Mouse (Mus musculus) midbrain, postnatal 0 days (tissue): ENCODE measurements around the gene Zfp654. TPM values are rescaled to one million over a fixed set of nuclear protein-coding genes. Genes with fewer than 3 reads are reported as not detected.
"Not testable (repeated sequence)": the region's sequence is repeated elsewhere in the genome, so short reads cannot be mapped to it uniquely, and the experiment has no call there.

Source experiments
- ATAC-seq: fragments of 200-750 bp; cut with Nextera tagmentation; 2 replicates; pipeline ENCODE4 v1.8.0; 2017; ENCODE audit warnings: moderate number of reproducible peaks, mild to moderate bottlenecking, moderate TSS enrichment, moderate library complexity; ENCODE audit not compliant: low FRiP score
- DNase-seq: peaks from one replicate; pipeline ENCODE4 v3.0.0-alpha.2; 2015; ENCODE audit warnings: low spot score
- H3K27ac ChIP-seq: fragments of 300-500 bp; sonication (generic); 2 replicates; pipeline ENCODE4 v1.5.1; 2014; ENCODE audit warnings: low read depth, mild to moderate bottlenecking, low read length, mixed read lengths
- H3K27me3 ChIP-seq: fragments of 300-500 bp; sonication (generic); 2 replicates; pipeline ENCODE4 v1.6.1; 2014; ENCODE audit warnings: low read length, control low read depth, mixed read lengths; ENCODE audit not compliant: insufficient read depth
- H3K36me3 ChIP-seq: fragments of 300-500 bp; sonication (generic); 2 replicates; pipeline ENCODE4 v1.6.1; 2014; ENCODE audit warnings: low read length, control low read depth, mixed read lengths; ENCODE audit not compliant: insufficient read depth
- H3K4me1 ChIP-seq: fragments of 300-500 bp; sonication (generic); 2 replicates; pipeline ENCODE4 v1.6.1; 2014; ENCODE audit warnings: mild to moderate bottlenecking, control low read depth, antibody characterized with exemption, low read length, mixed read lengths; ENCODE audit not compliant: insufficient read depth
- H3K4me2 ChIP-seq: fragments of 300-500 bp; sonication (generic); 2 replicates; pipeline ENCODE4 v1.6.1; 2014; ENCODE audit warnings: low read depth, mild to moderate bottlenecking, low read length, mixed read lengths; ENCODE audit not compliant: poor library complexity, severe bottlenecking
- H3K4me3 ChIP-seq: fragments of 300-500 bp; sonication (generic); 2 replicates; pipeline ENCODE4 v1.5.1; 2014; ENCODE audit warnings: low read depth, mild to moderate bottlenecking, low read length, moderate library complexity
- H3K9ac ChIP-seq: fragments of 300-500 bp; sonication (generic); replicated peaks from 2 replicates; pipeline ENCODE4 v1.6.1; 2014; ENCODE audit warnings: mild to moderate bottlenecking, low read length, moderate library complexity, mixed read lengths; ENCODE audit not compliant: poor library complexity, severe bottlenecking
- H3K9me3 ChIP-seq: fragments of 300-500 bp; sonication (generic); 2 replicates; pipeline ENCODE4 v1.6.1; 2016; ENCODE audit warnings: low read length, control low read depth
- CTCF ChIP-seq: IDR thresholded peaks from 2 replicates; pipeline ENCODE4 v1.5.1; 2016; ENCODE audit warnings: antibody characterized with exemption, mild to moderate bottlenecking
- WGBS: fragments of 180-500 bp; shearing (Covaris S2); extraction: QIAGEN DNeasy Blood & Tissue Kit; methylation state at CpG from one replicate; pipeline ENCODE4 v1.1.7; 2014; 5-methylcytosine and 5-hydroxymethylcytosine counted together
- polyA plus RNA-seq: library from polyadenylated mRNA; unstranded; fragments of >200 nt; fragmentation: Nextera tagmentation; extraction: Ambion mirVana; gene quantifications from 2 replicates; pipeline ENCODE4 v1.2.1, GENCODE M21; 2015
- total RNA-seq: library from RNA; depleted of rRNA; stranded (reverse); fragments of >200 nt; gene quantifications from 2 replicates; pipeline ENCODE4 v1.2.3, GENCODE M21; 2014

Gene Zfp654
- total and polyA plus RNA-seq, 2 experiments from 2014 or later = 2.7 to 8.4 TPM

DNA sequence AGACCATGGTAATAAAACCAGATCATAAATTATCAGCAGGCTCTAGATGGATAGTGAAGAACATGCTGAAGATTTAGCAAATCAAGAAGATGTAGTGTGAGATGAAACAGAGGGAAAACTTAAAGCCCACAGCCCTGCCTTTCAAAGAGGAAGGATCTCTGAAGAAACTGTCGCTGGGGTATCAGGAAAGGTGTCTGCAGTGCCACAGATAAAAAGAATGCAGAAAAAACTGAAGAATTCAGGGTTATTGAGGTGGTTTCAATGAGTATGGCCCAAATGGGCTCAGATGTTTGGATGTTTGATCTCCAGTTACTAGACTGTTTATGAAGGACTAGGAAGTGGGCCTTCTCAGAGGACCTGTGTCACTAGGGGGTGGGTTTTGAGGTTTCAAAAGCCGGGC lies 18.2 kb upstream of the Zfp654 start:
- ATAC-seq (no peak), DNase-seq (no peak)
- Histone ChIP-seq H3K9ac (no peak overlapping the region), H3K4me1 (no peaks in the 10 kb centered on the region), H3K27ac (no peak overlapping the region), H3K27me3 (no peaks in the 10 kb centered on the region), H3K9me3 (no peaks in the 10 kb centered on the region), H3K4me2 (no peak overlapping the region), H3K4me3 (no peak overlapping the region), H3K36me3 (no peaks in the 10 kb centered on the region)
- whole genome bisulfite sequencing = 90% methylated on average over 2 of the region's 2 CpGs
- no peak for TF ChIP-seq CTCF

DNA sequence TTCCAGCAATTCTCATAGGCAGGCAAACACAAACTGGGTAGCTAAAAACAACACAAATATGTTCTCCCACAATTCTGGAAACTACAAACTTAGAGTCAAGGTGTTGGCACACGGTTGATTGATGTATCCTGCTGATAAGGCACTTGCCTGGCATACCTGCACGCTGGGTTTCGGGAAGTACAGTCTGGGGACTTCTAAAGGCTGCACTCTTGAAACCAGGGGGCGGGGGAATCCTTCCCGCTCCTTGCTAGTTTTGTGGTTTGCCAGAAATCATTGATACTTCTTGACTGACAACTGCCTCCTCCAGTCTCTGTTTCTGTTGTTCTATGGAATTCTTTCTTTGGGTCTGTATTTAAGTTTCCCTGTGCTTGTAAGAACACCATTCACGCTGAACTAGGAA lies 17.2 kb upstream of the Zfp654 start:
- no peak overlapping the region for H3K9ac ChIP-seq
- no peaks in the 10 kb centered on the region for H3K9me3 ChIP-seq
- DNase-seq = no peak
- no peaks in the 10 kb centered on the region for H3K4me1 ChIP-seq
- H3K27ac ChIP-seq = no peak overlapping the region
- no peaks in the 10 kb centered on the region for H3K36me3 ChIP-seq
- WGBS = 71% methylated on average over 6 of the region's 6 CpGs
- no peak for ATAC-seq
- no peak overlapping the region for H3K4me3 ChIP-seq
- H3K4me2 ChIP-seq = no peak overlapping the region
- TF ChIP-seq CTCF = no peak
- no peaks in the 10 kb centered on the region for H3K27me3 ChIP-seq

DNA sequence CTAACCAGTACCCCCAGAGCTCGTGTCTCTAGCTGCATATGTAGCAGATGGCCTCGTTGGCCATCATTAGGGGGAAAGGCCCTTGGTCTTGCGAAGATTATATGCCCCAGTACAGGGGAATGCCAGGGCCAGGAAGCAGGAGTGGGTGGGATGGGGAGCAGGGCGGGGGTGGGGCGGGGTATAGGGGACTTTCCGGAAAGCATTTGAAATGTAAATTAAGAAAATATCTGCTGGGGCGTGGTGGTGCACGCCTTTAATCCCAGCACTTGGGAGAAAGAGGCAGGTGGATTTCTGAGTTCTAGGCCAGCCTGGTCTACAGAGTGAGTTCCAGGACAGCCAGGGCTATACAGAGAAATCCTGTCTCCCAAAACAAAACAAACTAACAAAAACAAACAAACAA lies 14.4 kb upstream of the Zfp654 start:
- ATAC-seq, H3K4me1 ChIP-seq, H3K27me3 ChIP-seq, H3K36me3 ChIP-seq, H3K4me2 ChIP-seq, H3K9ac ChIP-seq, DNase-seq, H3K27ac ChIP-seq, H3K9me3 ChIP-seq, H3K4me3 ChIP-seq: not testable (repeated sequence)
- 89% methylated on average over 8 of the region's 8 CpGs for WGBS

DNA sequence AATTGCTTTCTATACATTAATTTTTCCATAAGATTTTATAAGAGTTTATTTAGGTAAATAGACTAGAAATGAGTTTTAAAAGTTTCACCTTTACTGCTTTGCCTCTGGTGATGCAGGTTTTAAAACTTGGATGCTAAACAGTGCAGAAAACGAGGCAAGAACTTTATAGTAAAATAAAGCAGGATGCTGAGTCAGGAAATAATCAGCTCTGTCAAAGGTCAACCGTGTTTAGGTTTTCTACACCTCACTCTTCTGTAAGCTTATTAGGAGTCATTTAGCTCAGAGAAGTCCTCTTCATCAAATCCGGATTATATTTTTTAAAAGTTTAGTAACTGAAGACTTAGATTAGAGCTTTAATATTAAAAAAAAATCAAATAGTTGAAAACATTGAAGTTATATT lies 5.5 kb upstream of the Zfp654 start:
- WGBS = 89% methylated on average over 3 of the region's 3 CpGs
- no peak for TF ChIP-seq CTCF
- peaks cover 11% of the 10 kb centered on the region for H3K36me3 ChIP-seq
- DNase-seq (no peak), ATAC-seq (no peak)
- no peak overlapping the region for H3K4me3 ChIP-seq
- no peak overlapping the region for H3K9ac ChIP-seq
- H3K27me3 ChIP-seq = no peaks in the 10 kb centered on the region
- no peaks in the 10 kb centered on the region for H3K9me3 ChIP-seq
- peaks cover 5% of the 10 kb centered on the region; the same call in 1 of the 2 replicates for H3K4me1 ChIP-seq
- no peak overlapping the region for H3K4me2 ChIP-seq
- H3K27ac ChIP-seq = no peak overlapping the region

DNA sequence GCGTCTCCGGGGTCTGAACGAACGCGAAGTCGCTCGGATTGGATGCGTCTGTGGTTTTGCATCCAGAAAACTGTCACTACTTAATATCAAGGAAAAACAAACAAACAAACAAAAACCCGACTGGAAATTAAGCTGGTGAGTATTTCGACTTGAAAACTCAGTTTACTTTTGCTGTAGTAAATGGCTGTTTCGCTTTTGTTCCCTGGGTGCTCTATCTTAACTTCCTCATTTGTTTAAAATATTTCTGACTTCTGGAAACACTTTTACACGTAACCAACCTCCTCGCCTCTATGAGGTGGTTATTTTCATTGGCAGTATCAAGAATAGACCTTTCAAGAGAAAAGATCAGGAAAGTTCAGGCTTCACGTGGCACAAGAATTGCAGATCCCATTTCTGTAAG lies 1.4 kb upstream of the Zfp654 start:
- Histone ChIP-seq H3K36me3 (peaks cover 11% of the 10 kb centered on the region), H3K27ac (peak overlapping the region; percentile 97), H3K4me1 (peaks cover 8% of the 10 kb centered on the region; the same call in 1 of the 2 replicates), H3K9me3 (no peaks in the 10 kb centered on the region), H3K9ac (peak overlapping the region; percentile 85), H3K4me3 (peak overlapping the region; percentile 94), H3K27me3 (no peaks in the 10 kb centered on the region), H3K4me2 (peak overlapping the region; percentile 76)
- DNase-seq (peak; percentile 5), ATAC-seq (no peak)
- no peak for TF ChIP-seq CTCF
- WGBS = 5% methylated on average over 14 of the region's 14 CpGs

DNA sequence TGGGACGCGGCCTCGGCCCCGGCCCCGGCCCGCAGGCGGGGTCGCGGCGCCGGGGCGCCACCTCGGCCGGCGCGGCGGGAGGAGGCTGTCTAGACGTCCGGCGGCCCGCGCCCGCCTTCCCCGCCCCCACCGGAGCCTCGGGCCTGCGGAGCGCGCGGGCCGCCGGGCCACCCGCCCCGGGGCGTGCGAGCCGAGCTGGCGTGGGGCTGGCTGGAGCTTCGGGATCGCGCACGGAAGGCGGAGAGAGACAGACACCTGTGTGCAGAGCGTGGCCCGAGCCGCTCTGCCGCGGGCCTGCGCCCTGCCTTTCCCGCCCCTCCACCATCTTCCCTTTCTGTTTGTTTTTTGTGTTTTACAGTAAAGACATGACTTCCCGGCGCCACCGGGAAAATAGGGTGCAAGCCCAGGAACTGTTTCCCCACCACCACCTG lies 1.0 kb upstream of the Zfp654 start:
- H3K36me3 ChIP-seq = peaks cover 11% of the 10 kb centered on the region
- H3K27ac ChIP-seq = peak overlapping the region; percentile 97
- H3K9ac ChIP-seq = peak overlapping the region; percentile 85
- DNase-seq (peak; percentile 15), ATAC-seq (peak; percentile 5)
- TF ChIP-seq CTCF = no peak
- peaks cover 8% of the 10 kb centered on the region; the same call in 1 of the 2 replicates for H3K4me1 ChIP-seq
- WGBS = 0% methylated on average over 29 of the region's 53 CpGs
- no peaks in the 10 kb centered on the region for H3K27me3 ChIP-seq
- H3K4me3 ChIP-seq = peak overlapping the region; percentile 94
- H3K9me3 ChIP-seq = no peaks in the 10 kb centered on the region
- H3K4me2 ChIP-seq = peak overlapping the region; percentile 76
